ENCODE assay signal across 13 mouse cellular contexts in the genomic region with DNA sequence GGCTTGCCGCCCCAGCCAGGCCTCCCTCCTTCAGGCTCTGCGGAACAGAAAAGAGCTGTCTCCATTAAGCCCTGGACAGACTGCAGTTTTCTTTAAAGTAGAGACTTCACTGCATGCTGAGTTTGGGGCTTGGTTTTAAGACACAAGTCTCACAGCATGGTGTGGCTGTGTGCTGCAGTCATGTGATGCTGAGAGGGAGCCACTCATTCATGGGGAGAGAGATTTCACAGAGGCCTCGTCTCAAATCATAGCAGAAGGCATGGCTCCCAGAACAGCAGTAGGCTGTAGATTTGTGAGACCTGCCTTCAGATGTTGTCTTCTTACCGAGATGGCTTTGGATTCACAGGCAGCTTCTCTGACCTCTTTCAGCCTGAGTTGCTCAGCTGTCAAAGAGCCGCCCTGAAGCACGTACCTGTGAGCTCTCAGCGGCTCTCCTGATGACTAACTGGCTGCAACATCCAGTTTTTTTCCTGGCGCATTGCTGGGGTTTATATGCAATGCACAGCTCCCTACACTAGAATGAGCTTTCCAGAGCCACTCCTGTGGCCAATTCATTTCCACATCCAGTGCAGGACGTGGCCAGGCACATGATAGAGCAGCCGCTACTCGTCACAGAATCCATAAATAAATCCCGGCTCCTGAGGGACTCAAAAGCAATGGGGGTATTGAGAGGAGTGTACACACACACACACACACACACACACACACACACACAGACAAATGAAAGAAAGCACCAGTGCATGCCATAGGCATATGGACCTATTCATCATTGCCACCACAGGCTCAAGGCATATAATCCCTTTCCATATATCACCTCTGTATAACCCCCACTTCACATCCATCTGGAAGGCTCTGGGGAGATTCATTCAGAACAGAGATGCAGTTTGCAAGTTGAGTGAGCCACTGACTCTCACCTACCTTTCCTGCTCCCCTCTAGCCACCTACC. TPM values are rescaled to one million over a fixed set of nuclear protein-coding genes. Genes with fewer than 3 reads are reported as not detected.
DNase-seq lines count a peak whose midpoint lies in the region; ATAC-seq and TF ChIP-seq lines count a peak whose summit lies in the region.
"Had no signal": no experiment of that assay in that cellular context is flagged by ENCODE, and none has a peak within 500 bp of the region (broad histone marks: within the 10 kb centered on the region; RNA-seq: fewer than 3 reads in every experiment).

No protein-coding gene starts in this region.

- no peaks in the 10 kb centered on the region for H3K9me3 ChIP-seq in limb, embryonic 12.5 days
- no peaks in the 10 kb centered on the region for H3K9me3 ChIP-seq in limb, embryonic 10.5 days (replicated peaks)
- H3K9me3 ChIP-seq in forebrain, embryonic 14.5 days (replicated peaks; ENCODE audit: control insufficient read depth, low read length): no peaks in the 10 kb centered on the region
- no peaks in the 10 kb centered on the region for H3K9me3 ChIP-seq in hindbrain, postnatal 0 days (ENCODE audit: low read length)
- H3K9me3 ChIP-seq: liver, embryonic 13.5 days had no signal

- no peak overlapping the region for H3K4me3 ChIP-seq in limb, embryonic 12.5 days (replicated peaks)
- H3K4me3 ChIP-seq in limb, embryonic 10.5 days: no peak overlapping the region
- no peak overlapping the region for H3K4me3 ChIP-seq in forebrain, embryonic 14.5 days (ENCODE audit: low read depth, low read length)
- no peak overlapping the region for H3K4me3 ChIP-seq in hindbrain, postnatal 0 days (ENCODE audit: low read length)
- no peak overlapping the region for H3K4me3 ChIP-seq in olfactory bulb, adult 2 months (ENCODE audit: insufficient read depth, low read depth, low read length)
- H3K4me3 ChIP-seq: liver, embryonic 13.5 days; myocyte had no signal

- TF ChIP-seq CTCF in hindbrain, postnatal 0 days (IDR thresholded peaks at IDR 0.05; ENCODE audit: low read depth): no peak
- no peak for TF ChIP-seq CTCF in olfactory bulb, adult 2 months (IDR thresholded peaks at IDR 0.05; ENCODE audit: insufficient read depth, low read depth, low read length)

- no peak overlapping the region for H3K9ac ChIP-seq in limb, embryonic 12.5 days (replicated peaks)
- no peak overlapping the region for H3K9ac ChIP-seq in forebrain, embryonic 14.5 days (ENCODE audit: low read length)
- 0 out of 2 replicates have a peak overlapping the region, but pooled peaks have one; percentile 21 for H3K9ac ChIP-seq in hindbrain, postnatal 0 days (replicated peaks; ENCODE audit: low read length)
- H3K9ac ChIP-seq: liver, embryonic 13.5 days had no signal

- 45% methylated on average over 12 of the region's 12 CpGs for WGBS in limb, embryonic 12.5 days
- WGBS in limb, embryonic 10.5 days: 70% methylated on average over 12 of the region's 12 CpGs
- WGBS in forebrain, embryonic 14.5 days: 51% methylated on average over 12 of the region's 12 CpGs
- 32% methylated on average over 12 of the region's 12 CpGs for WGBS in hindbrain, postnatal 0 days
- WGBS in olfactory bulb, adult 2 months: 55% methylated on average over 12 of the region's 12 CpGs

- peaks cover 35% of the 10 kb centered on the region for H3K4me1 ChIP-seq in limb, embryonic 12.5 days (replicated peaks)
- peaks cover 26% of the 10 kb centered on the region for H3K4me1 ChIP-seq in limb, embryonic 10.5 days
- peaks cover 13% of the 10 kb centered on the region for H3K4me1 ChIP-seq in forebrain, embryonic 14.5 days (ENCODE audit: control insufficient read depth, insufficient read depth, low read length)
- H3K4me1 ChIP-seq in hindbrain, postnatal 0 days (ENCODE audit: insufficient read depth, low read length): peaks cover 33% of the 10 kb centered on the region
- H3K4me1 ChIP-seq in olfactory bulb, adult 2 months (ENCODE audit: control insufficient read depth, insufficient read depth, low read length): peaks cover 43% of the 10 kb centered on the region
- H3K4me1 ChIP-seq: liver, embryonic 13.5 days had no signal

- ATAC-seq in limb, embryonic 12.5 days (ENCODE audit: insufficient number of reproducible peaks, insufficient read depth, low FRiP score, low TSS enrichment, low read depth): peak; percentile 9; the same call in 1 of the 2 replicates
- ATAC-seq in forebrain, embryonic 14.5 days: peak; percentile 32
- ATAC-seq in hindbrain, postnatal 0 days: peak; percentile 55
- ATAC-seq: Patski had no signal

- peaks cover 10% of the 10 kb centered on the region; the same call in 1 of the 2 replicates for H3K27me3 ChIP-seq in limb, embryonic 12.5 days
- H3K27me3 ChIP-seq in limb, embryonic 10.5 days (ENCODE audit: low read depth, poor library complexity, severe bottlenecking): peaks cover 16% of the 10 kb centered on the region
- H3K27me3 ChIP-seq in forebrain, embryonic 14.5 days (replicated peaks; ENCODE audit: control insufficient read depth, insufficient read depth, low read length): no peaks in the 10 kb centered on the region
- H3K27me3 ChIP-seq in hindbrain, postnatal 0 days (ENCODE audit: insufficient read depth, low read length): no peaks in the 10 kb centered on the region

- no peak for DNase-seq in limb, embryonic 10.5 days (ENCODE audit: low spot score)
- no peak for DNase-seq in forebrain, embryonic 14.5 days (ENCODE audit: low spot score)
- peak; percentile 58 for DNase-seq in hindbrain, postnatal 0 days (ENCODE audit: low spot score)
- no peak for DNase-seq in gastrocnemius, postnatal 10 days
- no peak for DNase-seq in thymus, postnatal 0 days (ENCODE audit: low spot score)
- DNase-seq: adrenal gland, postnatal 14 days; heart, postnatal 36 days; liver, embryonic 13.5 days had no signal

- H3K4me2 ChIP-seq in limb, embryonic 12.5 days: no peak overlapping the region
- H3K4me2 ChIP-seq in forebrain, embryonic 14.5 days (ENCODE audit: low read length): no peak overlapping the region
- H3K4me2 ChIP-seq in hindbrain, postnatal 0 days (ENCODE audit: low read depth, low read length): no peak overlapping the region
- H3K4me2 ChIP-seq: liver, embryonic 13.5 days had no signal

- TF ChIP-seq POLR2A in olfactory bulb, adult 2 months (IDR thresholded peaks at IDR 0.05; ENCODE audit: insufficient read depth, low read depth, low read length): no peak

- no peaks in the 10 kb centered on the region for H3K36me3 ChIP-seq in limb, embryonic 12.5 days
- H3K36me3 ChIP-seq in limb, embryonic 10.5 days: no peaks in the 10 kb centered on the region
- H3K36me3 ChIP-seq in forebrain, embryonic 14.5 days (ENCODE audit: control insufficient read depth, insufficient read depth, low read length): no peaks in the 10 kb centered on the region
- no peaks in the 10 kb centered on the region for H3K36me3 ChIP-seq in hindbrain, postnatal 0 days (ENCODE audit: insufficient read depth, low read length)
- H3K36me3 ChIP-seq: liver, embryonic 13.5 days had no signal

- H3K27ac ChIP-seq in limb, embryonic 12.5 days: no peak overlapping the region
- no peak overlapping the region for H3K27ac ChIP-seq in limb, embryonic 10.5 days
- no peak overlapping the region; the same call in 1 of the 2 replicates for H3K27ac ChIP-seq in forebrain, embryonic 14.5 days (ENCODE audit: low read depth, low read length)
- H3K27ac ChIP-seq in hindbrain, postnatal 0 days: peak overlapping the region; percentile 66
- peak overlapping the region; percentile 51; the same call in 1 of the 2 replicates for H3K27ac ChIP-seq in olfactory bulb, adult 2 months (ENCODE audit: insufficient read depth, low read depth, low read length)
- H3K27ac ChIP-seq: liver, embryonic 13.5 days had no signal

RNA-seq across cellular contexts. Expression of gene Iqsec3, which starts 18.7 kb away (rescaled TPM):
- polyA plus RNA-seq in limb, embryonic 12.5 days (2016; fragmentation: Nextera tagmentation; extraction: Ambion mirVana): 0.03 and 0.14 TPM in 2 replicates
- 0.03 TPM in 2 replicates for polyA plus RNA-seq in limb, embryonic 10.5 days (2016; fragmentation: Nextera tagmentation; extraction: Ambion mirVana)
- polyA plus RNA-seq in forebrain, embryonic 14.5 days (2014; fragmentation: Nextera tagmentation; extraction: Ambion mirVana): 2.9 and 4.8 TPM in 2 replicates
- total RNA-seq in hindbrain, postnatal 0 days (2014; rRNA removed): 48.2 and 53.1 TPM in 2 replicates
- polyA plus RNA-seq in hindbrain, postnatal 0 days (2015; fragmentation: Nextera tagmentation; extraction: Ambion mirVana): 10.6 and 10.7 TPM in 2 replicates
- polyA plus RNA-seq in olfactory bulb, adult 2 months (2012; ENCODE audit: insufficient read depth, insufficient read length, low replicate concordance, missing spikeins): not detected in 2 replicates
- 1 to 10 TPM; 4.5 to 7.8 TPM for total RNA-seq in gastrocnemius, postnatal 10 days (2021)
- 0.01 TPM in 1 of 2 replicates, not detected in the other for polyA plus RNA-seq in thymus, postnatal 0 days (2015; fragmentation: Nextera tagmentation; extraction: Ambion mirVana)
- total RNA-seq: CH12.LX had no signal
- polyA plus RNA-seq: liver, embryonic 13.5 days had no signal

Comparison
In these comparisons a context has a peak if more than half of its experiments do, and no peak if none do; other contexts are left out.
1. H3K27ac ChIP-seq: peak in hindbrain, postnatal 0 days (single experiment) and olfactory bulb, adult 2 months (single experiment); none in limb, embryonic 12.5 days (single experiment), limb, embryonic 10.5 days (single experiment) and forebrain, embryonic 14.5 days (single experiment).
2. Peak in every context shown above with its lines, with median percentiles within 50 percentile points of each other: ATAC-seq.